Mouse (Mus musculus) heart, adult 10 weeks (tissue): ENCODE results near the gene Gm7971. TPM values are rescaled to one million over a fixed set of nuclear protein-coding genes. Genes with fewer than 3 reads are reported as not detected.

Experiments
- polyA plus RNA-seq: library from polyadenylated mRNA; stranded (reverse); fragments of 350-450 nt; fragmentation: Illumina TruSeq; extraction: RNeasy Lipid Tissue Mini Kit (QIAGEN cat#74804); gene quantifications from one replicate; pipeline ENCODE4 v1.2.3, GENCODE M21; 2014; ENCODE audit warnings: low read depth, low replicate concordance

Gm7971 gene
- polyA plus RNA-seq: not detected

DNA sequence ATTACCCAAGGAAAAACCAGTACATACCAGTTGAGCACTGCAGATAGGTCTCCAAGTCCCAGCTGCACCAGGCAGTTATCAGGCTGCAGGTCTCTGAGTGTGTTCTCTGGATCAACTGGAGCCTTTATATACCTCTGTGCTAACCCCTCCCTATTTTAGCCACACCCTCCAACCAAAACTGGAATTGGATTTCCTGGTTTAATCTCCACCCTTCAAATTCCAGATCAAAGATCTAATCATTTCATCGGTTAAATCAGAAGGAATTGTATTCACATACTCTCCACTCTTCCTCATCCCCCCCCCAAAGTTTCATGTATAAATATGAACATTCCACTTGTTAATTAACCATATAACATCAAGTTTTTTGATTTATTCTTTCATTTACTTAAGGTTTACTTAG, at the start of gene Gm7971:
Gene Gm7971, minus strand, starts transcription at position 101 of the 400 bp plus-strand sequence.

Other genes starting within 250 kb of the Gm7971 start
- gene D5Ertd577e, start 138.1 kb downstream of the Gm7971 start, polyA plus RNA-seq: not detected
- gene Gm3286, start 84.1 kb downstream of the Gm7971 start, polyA plus RNA-seq: not detected
- not detected for gene Gm7978, start 141.3 kb upstream of the Gm7971 start, polyA plus RNA-seq
- gene Gm7982, start 147.1 kb upstream of the Gm7971 start, polyA plus RNA-seq: not detected
- not detected for gene E330014E10Rik, start 181.1 kb upstream of the Gm7971 start, polyA plus RNA-seq